Mouse (Mus musculus): ENCODE data around the gene Homer2.

Homer2 gene

DNA sequence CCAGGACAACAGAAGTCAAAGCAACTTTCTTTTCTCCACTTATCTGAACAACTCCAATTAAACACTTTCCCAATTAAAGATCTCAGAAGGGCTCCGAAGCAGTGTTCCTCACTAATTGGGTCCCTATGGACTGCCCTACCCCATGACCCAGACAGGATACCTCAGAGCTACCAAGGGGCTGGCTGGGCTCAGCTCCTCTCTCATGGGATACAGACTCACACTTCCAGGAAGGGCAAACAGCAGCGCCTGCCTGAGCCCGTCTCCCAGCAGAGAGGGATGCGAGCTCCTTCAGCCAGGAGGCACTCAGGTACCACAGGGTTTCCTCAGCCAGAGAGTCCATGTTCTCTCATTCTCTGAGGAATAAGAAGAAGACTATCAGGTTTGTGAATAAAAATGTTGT, 9.4 kb downstream of the Homer2 start:
- no peak for DNase-seq

DNA sequence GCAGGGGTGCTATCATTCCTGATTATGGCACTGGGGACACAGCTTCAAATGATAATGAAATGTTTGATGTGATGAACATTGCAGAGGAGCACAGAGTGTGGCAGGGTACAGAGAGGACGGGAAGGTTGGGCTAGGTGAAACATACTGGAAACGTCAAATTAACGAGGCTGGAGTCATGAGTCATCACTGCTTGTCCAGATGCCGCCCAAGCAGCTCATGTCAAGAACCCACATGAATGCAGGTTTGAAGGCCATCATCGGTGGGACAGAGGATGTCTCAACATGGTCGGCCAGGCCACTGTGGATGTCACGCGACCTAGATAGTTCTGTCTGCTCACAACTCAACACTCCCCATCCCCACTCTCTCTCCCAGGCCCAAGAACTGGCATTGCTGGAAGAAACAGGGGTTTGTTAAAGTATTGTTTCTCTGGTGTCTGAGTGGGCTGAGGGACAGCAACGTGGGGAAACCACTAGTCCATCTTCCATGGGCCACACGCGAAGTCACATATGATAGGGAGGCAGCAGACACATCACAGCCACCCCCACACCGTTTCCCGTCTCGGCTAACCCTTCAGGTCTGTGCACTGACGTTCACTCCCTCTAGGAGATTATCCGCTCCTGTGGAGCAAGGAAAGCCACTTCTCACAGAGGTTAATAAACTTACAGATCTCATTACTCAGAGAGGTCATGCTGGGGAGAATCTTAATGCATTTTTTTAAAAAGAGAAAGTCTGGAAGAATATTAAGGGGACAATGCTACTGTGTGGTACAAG, 11.4 kb downstream of the Homer2 start:
- DNase-seq, result peak; percentile 24 to 37

DNA sequence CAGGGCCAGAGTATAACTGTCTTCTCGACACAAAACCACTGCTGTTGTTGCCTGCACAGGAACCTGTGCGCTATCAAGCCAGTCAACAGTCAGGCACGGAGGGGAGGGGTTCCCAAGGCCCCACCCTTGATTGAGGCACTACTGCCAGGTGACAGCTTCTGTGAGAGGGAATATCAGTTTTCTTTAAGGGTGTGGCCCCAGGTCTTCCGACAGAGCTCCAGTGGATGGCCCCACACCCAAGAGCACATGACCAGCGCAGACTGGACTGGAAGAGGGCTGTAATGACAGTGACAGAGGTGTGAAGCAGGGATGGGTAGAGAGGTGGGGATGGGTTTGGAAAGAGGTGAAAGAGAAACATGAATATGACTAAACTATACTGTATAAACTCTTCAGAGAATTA, 16.3 kb downstream of the Homer2 start:
- no peak for DNase-seq

DNA sequence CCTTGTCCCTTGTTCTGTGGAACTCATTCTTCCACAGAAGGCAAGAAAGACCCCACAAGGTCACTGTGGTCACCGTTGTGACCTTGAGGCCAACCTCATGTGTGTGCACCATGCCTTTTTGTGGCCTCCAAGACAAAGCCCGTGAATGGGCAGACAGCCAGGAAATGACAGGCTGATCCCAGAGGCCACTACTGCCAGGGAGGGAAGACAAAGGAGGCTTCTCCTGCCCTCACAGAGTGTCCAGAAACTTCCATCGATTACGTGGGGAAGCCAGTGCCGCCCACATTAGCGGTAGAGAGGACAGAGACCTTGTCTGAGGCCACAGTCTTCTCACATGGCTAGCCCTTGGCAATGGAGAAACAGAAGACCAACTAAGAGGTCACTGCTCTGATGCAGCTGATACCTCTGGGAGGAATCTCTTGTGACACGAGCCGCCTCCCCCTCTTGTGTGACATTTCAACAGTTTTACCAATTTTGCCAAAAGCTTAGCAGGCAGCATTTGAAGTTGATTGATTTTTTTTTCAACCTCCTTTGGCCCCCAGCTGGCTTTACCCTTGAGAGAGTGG, 18.1 kb downstream of the Homer2 start:
- no peak for DNase-seq

DNA sequence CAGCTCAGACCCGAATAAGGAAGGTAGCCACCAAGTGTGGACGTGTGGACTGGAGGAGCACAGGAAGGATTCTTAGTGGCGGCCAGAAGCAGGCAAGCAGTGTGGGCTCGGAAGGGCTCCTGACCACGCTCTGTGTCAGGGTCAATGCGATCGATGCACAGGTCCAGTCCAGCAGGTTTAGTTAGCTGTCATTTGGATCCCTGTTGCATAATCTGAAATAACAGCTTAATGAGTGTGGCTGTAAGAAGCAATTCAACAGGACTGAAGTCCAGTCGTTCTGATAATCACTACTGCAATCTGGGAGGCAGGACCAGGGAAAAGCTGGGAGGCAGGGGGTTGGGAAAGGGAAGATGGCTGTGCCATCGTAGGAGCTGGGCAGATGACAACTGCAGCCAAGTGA, 18.9 kb downstream of the Homer2 start:
- no peak for DNase-seq

DNA sequence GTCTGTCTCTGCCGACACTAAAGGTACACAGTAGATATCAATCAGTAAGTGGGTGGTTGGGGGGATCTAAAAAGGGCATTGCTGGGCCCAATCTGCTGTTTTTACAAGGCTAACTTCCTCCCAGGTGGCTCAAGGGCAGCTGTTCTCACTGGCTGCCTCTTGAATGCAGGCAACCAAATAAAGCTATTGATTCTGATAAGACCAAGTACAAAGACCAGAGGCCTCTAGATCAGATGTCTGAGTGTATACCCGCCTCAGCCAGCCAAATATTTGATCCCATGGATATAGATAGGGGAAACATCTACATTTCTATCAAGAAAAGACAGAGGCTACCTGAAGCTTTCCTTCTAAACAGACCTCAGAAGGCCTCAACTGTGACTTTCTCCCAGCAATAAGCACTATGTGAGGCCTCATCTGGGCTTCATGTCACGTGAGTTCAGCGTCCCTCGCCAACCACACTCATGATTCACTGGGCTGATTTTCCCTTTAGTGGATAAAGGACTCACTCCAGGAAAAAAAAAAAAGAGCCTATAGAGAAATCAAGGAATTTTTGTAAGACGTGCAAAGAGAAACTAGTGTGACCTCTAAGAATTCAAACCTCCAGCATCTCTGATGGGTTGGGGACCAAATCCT, 19.5 kb downstream of the Homer2 start:
- DNase-seq, result no peak

DNA sequence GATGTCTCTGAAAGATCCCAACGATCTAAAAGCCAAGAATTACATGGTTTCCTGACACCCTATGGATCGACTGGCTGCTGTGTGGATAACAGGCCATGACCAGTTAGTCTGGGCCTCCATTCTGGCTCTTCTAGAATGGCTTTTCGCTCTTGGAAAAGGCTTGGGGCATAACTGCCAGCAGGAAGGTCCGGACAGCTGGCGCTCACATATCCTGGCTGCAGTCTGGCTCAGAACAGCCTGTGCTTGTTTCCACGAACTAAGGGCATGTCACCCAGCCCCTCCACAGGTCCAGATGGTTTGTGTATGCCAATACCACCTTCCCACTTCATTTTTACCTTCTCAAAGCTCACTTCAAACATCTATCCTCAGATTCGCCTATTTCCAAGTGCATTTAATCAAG, 22.0 kb downstream of the Homer2 start:
- no peak for DNase-seq

DNA sequence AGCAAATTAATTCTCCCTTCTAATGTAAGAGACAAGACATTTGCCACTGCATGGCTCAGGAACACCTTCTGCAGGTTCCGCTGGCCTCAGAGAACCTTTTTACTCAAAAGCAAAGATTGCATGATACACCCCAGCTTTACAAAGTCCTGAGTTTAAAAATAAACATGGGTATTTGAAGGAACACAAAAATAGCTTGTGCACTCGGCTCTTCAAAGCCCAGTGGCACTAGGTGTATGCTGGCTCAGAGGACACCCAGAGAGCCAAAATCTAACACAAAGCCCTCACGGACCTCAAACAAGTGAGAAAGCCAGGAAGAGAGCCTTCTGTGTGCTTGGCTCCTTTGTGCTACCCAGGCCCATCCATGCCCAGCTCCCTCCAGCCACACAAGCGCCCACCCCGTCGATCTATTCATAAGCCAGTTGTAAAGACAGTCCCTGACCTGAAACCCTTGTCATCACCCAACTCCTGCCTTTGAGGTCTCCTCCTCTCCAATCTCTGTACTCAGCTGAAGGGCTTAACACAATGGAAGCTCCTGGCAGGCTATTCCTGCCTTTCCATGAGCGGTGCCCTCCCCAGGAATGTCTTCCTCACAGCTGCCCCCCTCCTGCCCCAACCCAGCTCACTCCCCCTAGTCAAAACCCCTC, 23.4 kb downstream of the Homer2 start:
- no peak for DNase-seq

DNA sequence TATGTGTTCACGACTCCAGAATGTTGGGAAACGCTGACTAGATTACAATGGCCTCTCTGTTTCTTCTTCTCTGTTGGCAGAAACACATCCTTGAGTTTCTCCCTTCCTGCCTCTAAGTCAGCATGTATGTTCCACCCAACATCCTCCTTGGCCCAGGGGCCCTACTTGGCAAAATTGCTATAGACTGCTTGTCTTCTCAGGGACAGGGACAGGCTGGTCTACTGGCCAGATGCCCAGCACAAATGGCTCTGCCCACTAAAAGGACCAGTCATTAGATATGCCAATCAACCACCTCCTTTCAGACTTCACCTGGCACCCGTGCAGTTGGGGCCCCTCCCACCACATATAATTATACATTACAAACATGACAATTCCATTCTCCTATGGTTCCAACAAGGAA, 25.9 kb downstream of the Homer2 start:
- DNase-seq, result no peak

DNA sequence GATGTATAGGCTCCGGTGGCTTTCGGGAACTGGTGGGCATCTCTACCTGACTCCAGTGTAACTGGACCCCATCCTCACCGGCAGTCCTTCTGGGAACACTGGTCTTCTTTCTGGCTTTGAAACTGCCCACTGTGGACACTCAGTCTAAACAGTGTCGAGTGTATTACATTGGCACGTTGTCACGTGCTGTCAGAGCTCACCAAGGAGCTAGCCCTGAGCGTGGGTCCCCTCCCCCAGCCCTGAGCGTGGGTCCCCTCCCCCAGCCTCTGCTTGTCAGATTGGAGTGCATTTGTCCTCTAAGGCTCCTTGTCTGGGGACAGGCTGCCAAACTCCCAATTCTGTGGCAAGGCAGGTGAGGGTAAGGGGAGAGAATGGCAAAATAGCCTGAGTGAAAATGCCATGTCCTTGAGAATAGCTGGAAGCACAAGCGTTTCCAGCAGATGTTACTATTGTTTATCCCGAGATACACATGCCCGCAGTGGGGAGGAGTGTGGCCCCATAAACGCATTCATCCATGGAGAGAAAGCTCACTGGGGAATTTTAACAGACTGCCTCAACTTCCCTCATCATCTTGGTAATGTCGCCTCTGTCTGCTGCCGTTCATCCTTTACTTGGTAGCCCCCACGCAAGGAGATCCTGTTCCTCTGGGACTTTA, 33.8 kb downstream of the Homer2 start:
- DNase-seq, result no peak

DNA sequence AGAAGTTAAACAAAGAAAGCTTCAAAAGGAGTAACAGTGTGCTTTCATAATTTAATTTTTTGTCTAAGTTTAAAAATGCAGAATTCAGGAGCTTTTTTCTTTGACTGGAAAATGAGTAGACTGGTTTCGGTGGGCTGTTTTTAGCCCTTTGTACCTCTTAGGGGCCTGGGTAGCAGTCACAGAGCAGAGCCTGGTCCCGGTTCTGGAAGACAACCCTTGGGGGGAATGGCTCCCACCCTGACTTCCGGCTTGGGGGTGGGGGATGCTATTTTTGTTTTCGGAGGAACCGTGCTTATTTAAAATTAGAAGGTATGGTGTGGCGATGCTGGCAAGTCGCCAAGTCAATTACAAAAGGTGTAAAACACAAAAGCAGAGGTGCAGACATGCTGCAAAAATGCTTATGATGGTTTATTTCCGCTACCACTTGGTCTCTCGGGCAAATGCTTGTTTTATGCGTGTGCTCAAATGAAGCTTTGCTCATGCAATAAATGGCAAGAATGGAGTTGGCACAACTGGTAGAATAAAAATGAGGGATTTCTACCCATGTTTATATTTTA, 34.5 kb downstream of the Homer2 start:
- DNase-seq, result peak in 1 of 2 experiments; percentile 31

DNA sequence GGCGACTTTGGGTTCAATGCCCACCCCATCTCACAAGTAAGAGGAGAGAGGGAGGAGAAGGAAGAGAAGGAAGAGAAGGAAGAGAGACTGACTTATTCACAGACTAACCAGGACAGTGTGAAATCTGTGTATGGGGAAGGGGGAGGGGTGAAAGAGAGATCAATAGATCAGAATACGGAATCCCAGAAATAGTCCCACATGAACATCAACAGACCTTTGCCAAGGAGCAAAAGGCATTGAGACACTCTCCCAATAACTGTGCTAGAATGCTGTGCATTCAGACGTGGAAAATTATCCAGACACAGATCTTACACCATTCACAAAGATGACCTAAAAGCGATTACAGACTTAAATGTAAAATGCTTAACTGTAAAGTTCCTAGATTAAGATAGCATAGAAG, 40.2 kb downstream of the Homer2 start:
- no peak for DNase-seq

DNA sequence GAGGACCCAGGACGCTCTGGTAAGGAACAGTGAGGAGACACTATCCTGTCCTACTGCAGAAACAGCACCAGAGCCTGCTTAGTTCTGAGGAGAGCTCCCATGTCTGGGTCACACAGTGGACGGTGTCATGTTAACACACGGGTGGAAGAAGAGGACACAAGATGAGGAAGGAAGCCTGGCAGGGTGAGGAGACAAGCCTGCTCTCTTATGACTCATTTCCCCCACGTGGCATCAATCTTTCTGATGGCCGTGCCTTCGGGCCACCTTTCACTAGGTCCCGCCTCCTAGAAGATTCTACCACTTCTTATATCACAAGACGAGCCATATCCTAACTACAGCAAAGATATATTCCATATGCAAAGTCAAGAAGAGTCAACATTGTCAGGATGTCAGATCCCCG, 40.7 kb downstream of the Homer2 start:
- DNase-seq, result no peak

DNA sequence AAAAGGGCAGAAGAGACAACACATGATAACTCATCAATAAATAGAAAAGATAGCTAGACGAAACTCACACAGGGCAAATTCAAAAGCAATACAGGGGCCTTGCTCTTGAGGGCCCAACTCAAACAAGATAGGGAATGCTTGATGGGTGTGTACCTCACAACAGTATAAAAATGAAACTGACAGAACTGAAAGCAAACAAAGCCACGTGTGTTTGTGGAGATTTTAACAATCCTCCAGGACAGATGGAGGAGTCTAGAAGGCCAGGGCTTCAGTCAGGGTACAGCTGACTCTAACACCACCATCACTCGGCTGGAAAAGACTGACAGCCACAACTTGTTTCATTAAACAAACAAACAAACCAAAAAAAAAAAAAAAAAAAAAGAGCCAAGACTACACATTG, 44.3 kb downstream of the Homer2 start:
- no peak for DNase-seq

DNA sequence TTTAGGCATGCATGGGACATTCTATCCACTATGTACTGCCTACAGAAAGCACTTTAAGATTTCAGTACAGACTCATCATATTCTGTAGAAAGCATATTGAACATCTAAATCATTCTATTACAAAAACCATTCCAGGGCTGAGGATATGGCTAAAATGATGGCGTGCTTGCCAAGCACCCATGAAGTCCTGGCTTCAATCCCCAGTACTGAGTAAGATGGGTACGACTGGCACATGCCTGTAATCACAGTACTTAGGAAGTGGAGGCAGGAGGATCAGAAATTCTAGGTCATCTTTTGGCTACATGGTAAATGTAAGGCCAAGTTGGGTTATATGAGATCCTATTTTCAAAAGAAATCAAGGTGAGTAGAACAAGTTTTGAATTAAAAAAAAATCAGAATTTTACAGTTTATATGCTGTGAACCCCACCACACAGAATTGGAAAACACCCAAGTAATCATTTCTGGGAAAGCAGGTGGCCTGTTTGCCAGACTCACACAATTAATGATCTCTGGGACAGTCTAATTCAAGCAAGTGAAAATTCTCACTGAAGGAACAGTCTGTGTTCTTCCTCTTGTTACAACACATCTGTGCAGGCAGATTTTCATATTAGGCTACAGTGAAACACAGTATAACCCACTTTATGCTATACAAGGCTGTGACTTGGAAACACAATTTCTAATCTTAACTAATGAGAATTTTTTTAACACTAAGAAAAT, 49.5 kb downstream of the Homer2 start:
- DNase-seq, result no peak

DNA sequence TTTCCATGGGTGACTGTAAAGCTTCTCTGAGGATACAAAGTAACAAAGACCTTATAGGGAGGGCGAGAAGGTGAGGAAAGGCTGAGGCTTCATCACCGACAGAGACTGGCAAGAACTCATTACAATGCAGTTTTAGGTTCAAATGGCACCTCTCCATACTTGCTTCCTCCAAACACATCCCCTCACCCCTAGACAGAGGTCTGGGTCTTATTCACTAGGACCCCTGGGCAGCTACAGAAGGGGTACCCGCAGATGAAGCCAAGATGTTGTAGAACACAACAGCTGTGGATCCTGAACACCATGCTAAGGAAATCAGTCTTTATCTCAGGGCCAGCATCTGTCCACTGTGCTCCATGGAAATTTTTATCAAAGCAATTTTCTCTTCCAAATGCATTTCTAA, 50.3 kb downstream of the Homer2 start:
- DNase-seq, result no peak

DNA sequence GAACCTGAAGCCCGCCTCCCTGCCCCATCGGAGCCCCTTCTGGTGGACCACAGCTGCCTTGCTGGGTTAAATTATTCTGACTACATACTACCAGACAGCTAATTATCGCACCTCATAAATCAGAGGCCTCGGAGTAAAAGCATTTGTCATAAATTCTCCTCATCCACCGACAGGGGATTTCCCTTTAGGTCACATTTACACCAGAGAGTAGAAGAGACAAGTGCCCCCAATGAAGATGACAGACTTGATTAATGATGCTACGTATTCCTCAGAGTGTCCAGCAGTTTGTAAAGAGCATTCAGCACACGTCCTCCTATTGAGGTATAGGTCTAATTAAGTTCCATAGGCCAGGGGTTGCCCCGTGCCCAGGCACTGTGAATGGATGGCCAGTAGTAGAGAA, 50.7 kb downstream of the Homer2 start:
- DNase-seq, result no peak

DNA sequence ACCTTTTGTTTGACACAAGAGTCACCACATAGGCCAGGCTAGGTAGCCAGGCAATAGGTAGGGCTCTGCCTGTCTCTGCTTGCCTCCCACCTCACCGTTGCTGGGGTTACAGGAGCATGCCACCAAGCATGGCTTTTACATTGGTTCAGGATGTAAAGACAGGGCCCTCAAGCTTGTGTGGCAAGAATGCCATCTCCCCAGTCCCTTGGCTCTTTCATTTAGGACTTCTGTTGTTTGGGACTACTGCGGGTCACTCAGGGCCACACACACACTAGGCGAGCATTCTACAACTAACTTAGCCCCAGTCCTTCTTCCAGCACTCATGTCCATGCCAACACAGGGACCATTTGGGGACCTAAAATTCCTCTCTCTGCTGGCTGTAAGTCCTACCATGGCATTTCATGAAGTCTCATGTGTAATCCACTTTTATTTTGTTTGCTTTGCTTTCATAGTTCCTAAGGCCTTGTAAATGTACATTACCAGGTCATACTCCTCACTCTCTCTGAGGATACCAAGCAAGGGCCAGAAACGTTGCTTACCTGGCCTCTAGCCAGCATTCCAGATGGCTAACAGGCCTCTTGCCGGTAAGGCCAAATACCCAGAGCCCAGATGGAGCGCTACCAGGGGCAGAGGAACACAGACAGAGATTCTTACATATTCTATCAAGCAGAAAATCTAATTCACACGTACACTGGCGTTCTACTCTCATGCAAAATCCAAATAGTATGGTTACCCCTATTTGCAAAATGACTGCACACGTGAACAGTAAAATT, 52.2 kb downstream of the Homer2 start:
- no peak for DNase-seq

DNA sequence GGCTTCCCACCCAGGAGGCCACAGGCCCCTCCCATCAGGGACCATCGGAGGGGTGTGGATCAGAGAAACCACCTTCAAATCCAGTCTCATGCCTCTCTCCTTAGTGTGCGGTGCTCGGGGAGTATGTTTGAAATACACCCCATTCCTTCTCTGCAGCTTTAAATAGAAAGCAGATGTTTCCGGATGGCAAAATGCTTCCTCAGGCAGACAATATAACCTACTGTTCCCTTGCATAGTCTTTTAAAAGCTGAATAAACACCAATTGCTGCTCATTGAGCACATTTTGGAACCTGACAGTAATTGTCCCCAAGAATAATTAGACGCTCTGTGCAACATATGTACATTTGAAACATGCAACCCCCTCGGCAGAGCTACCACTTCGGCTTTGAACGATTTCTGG, 53.3 kb downstream of the Homer2 start:
- no peak for DNase-seq

DNA sequence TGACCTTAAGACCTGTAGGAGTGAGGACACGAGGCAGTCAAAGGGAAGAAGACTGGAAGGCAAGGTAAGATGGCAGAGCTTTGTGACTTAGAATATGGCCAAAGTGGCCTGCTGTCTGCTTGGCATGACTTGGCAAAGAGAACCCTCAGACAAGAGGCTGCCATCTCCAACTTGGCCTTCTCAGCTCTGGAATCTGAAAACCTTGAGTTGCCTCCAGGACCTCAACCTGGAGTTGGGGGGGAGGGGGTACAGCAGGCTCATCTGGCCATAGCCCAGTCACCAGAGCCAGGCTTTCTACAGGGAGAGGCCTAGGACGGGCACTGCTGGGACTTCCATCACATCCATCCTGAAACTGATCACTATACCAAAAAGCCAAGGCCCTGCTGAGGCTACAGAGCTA, 55.0 kb downstream of the Homer2 start:
- no peak for DNase-seq

DNA sequence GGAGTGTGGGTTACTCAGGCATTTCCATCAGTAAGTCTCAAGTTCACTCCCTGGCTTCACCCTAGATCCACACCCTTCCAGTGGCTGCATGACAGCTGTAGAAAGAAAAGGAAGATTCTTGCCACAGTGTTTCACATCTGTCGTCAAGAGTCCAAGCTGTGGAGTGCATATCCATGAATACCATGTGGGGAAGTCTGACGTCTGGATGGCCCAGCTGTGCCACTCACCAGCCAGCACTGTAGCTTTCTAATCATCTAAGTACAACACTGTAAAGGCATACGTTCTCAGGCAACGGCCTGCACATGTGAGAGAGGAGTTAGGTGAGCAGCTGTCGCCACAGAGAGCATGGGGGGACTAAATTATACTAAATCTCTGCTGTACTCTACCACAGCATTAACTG, 56.0 kb downstream of the Homer2 start:
- no peak for DNase-seq

DNA sequence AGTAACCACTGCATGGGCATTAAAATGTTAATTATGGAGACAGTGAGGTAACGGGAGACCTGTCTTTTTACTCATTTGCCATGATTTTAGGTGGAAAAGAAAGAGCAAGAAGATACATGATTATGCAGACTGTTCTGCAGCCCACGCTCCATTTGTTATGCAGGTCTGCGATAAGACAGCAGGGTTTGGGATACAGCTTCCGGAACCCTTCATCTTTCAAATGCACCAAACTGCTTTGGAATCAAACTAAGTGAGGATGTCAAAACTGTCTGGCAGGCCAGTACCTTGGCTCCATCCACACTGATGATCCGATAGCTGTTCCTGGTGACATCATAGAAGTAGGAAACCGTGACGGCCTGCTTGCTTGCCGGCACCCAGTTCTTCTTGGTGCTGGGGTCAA, 58.1 kb downstream of the Homer2 start:
- DNase-seq, result no peak
